Mouse (Mus musculus): ENCODE results near the gene Ppp4r3a.
A peak's percentile ranks its signal among the peaks of the same experiment; 100 is the strongest.
"Not testable (repeated sequence)": the region's sequence is repeated elsewhere in the genome, so short reads cannot be mapped to it uniquely, and the experiment has no call there.

Gene Ppp4r3a

DNA sequence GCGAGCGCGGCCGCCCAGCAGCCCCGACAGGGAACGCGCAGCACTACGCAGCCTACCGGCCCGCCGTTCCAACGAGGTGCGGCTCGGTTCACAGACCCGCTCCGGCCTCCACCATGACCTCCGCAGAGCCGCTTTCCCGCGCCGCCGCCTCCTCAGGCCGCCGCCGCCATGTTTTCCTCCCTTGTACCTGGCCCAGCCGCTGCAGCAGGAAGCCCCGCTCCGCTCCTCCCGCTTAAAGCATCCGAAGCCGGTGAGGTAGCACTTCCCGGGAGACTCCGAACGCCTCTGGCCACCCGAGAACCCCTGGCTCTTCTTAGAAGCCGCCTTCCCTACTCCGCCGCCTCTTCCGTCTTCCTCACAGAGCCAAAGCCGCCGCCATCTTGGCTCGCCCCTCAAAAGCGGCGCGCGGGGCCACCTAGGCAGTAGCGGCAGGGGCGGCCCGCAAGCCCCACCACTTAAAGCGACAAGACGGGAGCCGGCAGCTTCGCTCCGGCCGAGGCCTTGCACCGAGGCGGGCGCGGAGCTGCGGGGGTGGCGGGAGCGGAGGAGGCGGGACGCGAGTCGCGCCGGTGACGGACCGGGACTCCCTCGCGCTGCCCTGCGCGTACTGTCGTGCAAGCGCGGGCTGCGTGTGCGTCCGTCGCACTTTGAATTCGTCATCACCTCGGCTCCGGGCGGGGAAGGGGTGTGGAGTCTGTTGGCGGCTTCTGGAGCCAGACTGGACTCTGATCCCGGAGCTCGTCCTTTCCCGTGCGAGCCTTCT is at the start of gene Ppp4r3a:
Gene Ppp4r3a (minus strand): TSS at position 627 of the 763 bp plus-strand sequence.
- DNase-seq, result peak; percentile 95

DNA sequence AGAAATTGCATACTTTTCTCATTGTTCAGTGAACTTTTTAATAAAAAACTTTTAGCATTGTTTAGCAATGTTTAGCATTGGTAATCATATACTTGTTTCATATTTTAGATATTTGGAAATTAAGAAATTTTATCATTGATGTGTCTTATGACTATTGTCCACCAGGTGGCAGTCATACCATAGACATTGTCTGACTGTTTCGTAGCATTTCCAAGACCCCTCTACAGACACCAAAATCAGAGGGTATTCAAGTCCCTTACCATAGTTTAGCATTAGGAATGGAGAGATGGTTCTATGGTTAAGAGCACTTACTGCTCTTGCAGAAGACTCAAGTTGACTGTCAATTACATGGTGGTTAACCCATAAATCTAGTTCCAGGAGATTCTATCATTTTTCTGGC is 39.5 kb upstream of the Ppp4r3a start:
- DNase-seq, result no peak

GRCm38 (mm10) chr12:101122066-101122465 is 38.6 kb upstream of the Ppp4r3a start:
- not testable (repeated sequence) for DNase-seq

GRCm38 (mm10) chr12:101109794-101110585 is 26.5 kb upstream of the Ppp4r3a start:
- not testable (repeated sequence) for DNase-seq

- DNase-seq, result no peak
Measured at GRCm38 (mm10) chr12:101107722-101108121, 24.2 kb upstream of the Ppp4r3a start.

DNA sequence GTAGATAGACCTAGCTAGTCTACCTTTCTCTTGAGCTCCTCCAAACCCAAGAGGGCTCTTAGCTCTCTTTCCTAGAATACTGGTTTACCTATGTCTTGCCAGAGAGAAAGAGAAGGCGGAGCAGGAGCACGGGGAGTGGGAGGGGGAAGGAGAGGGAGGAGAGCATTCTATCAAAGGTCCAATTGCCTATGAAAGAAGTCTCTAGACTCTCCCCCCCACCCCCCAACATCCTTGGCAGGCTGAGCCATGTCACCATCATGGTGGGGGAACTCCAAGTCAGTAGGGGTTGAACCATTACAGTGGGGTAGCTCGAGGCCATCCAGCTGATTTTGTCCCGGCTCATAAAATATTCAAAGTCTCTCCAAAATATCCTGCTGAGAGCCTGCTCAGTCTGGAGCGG is 22.1 kb upstream of the Ppp4r3a start:
- DNase-seq, result no peak

GRCm38 (mm10) chr12:101102648-101103047 is 19.1 kb upstream of the Ppp4r3a start:
- DNase-seq, result no peak

DNA sequence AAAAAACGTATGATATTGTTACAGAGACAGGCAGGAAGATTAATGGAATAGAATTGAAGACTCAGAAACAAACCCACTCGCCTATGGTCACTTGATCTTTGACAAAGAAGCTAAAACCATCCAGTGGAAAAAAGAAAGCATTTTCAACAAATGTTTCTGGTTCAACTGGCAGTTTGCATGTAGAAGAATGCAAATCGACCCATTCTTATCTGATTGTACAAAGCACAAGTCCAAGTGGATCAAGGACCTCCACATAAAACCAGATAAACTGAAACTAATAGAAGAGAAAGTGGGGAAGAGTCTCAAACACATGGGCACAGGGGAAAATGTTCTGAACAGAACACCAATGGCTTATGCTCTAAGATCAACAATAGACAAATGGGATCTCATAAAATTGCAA is 10.2 kb upstream of the Ppp4r3a start:
- DNase-seq, result not testable (repeated sequence)

DNA sequence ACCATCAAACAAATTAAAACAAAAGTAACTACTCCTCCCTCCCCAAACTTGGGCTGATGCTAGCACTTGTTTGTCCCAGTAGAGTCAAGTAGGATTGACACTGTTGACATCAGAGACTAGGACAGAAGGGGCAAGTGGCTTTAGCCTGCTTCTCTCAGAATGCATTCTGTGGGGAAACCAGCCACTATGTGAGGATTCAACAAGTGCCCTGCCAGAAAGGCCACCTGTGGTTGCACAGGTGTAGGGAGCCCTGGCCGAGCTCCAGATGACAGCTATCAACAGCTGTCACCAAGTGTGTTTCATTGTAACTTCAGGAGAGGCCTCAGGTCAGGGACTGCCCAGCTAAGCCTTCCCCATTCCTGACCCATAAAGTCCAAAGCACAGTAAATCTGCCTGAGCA is 6.5 kb upstream of the Ppp4r3a start:
- no peak for DNase-seq

GRCm38 (mm10) chr12:101087406-101087805 is 3.9 kb upstream of the Ppp4r3a start:
- no peak for DNase-seq

GRCm38 (mm10) chr12:101084881-101085666 is 1.6 kb upstream of the Ppp4r3a start:
- DNase-seq, result no peak

- no peak for DNase-seq
Measured at GRCm38 (mm10) chr12:101084237-101084636, 735 bp upstream of the Ppp4r3a start.

DNA sequence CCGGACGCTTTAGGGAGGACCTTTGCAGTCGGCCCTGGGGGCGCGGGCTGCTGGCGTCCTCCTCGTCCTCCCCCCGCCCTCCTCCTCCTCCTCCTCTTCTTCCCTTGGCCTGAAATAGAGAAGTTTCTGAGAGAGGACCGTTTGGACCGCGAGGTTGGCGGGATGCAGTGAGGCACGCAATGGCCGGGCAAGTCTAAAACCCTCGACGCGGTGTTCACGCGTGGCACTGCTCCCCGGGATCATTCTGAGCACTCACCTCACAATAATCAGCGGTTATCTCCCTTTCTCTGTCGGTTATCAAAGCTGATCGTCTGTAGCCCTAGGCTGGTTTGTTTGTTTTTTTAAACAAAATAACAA is 315 bp upstream of the Ppp4r3a start:
- DNase-seq, result no peak

DNA sequence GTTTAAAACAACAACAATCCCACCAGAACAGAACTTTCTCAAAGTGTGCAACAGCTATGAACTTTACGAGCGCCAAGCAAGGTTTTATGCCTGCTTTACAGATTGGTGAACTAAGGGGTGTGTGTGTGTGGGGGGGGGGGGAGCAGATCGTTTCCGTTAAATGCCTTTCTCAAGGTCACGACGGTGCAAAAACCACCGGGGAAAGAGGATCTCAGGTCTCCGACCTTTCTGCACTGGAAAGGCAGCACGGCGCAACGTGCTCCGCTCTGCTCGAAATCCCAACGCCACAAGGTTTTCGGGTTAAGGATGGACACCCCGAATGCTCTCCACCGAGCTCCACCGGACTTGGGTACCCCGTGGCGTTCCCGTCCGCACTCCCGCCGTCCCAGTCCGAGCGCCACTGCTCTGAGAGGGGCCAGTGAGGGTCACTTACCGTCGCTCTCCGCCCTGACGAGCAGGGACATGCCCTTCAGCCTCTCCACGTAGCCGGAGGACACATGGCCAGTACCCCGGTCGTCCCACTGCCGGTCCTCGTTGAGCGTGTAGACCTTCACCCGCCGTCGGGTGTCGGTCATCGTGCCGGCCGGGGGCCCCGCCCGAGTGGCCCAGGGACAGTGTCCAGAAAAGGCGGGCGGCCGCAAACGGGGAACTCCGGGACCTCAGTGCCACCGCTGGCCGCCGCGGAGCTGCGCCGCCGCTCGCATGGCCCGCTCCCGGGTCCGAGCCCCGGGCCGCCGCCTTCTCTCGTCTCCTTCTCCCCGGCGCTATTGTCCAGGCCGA is 1.0 kb downstream of the Ppp4r3a start:
- DNase-seq, result peak; percentile 46

- no peak for DNase-seq
Measured at GRCm38 (mm10) chr12:101077955-101078354, 5.5 kb downstream of the Ppp4r3a start.

- no peak for DNase-seq
Measured at GRCm38 (mm10) chr12:101075433-101075832, 8.1 kb downstream of the Ppp4r3a start.

DNA sequence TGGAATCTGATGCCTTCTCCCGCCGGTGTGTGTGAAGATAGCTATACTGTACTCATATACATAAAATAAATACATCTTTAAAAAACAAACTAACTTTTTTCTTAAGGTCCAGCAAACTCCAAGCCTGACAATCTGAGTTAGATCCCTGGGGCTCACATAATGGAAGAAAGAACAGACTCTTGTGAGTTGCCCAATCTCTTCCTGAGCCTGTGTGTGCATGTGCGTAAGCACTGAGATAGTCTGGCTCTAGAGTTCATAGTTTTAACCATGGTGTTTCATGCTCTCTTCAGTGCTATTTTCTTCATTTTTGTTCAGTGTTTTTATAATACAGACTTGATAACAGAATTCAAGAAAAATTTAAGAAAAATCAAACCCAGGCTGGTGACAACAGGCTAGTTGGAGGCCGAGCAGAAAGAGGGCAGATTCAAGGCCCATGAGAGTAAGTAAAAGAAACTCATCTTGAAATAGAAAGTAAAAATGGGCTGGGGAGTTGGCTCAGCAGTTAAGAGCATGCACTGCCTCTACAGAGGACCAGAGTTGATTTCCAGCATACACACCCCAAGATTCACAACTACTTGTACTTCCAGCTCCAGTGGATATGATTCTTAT is 8.6 kb downstream of the Ppp4r3a start:
- no peak for DNase-seq

- DNase-seq, result no peak
Measured at GRCm38 (mm10) chr12:101069813-101070212, 13.7 kb downstream of the Ppp4r3a start.

DNA sequence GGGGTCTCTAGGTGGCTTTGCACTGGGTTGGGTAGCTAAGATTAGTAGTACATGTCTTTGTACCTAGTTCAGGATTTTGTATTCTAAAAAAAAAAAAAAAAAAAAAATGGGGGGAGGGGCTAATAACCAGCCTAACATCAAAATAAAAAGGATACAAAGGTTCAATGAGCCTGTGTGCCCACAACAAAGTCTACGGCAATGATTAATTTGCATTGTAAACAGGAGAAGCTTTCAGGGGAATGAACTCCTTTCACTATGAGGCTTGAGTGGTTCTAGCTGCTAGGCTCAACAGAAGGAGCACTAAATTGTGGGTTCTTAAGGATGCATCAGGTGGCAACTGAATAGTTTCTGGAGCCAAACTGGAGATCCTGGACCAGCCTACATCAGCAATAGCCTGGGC is 17.2 kb downstream of the Ppp4r3a start:
- DNase-seq, result no peak

DNA sequence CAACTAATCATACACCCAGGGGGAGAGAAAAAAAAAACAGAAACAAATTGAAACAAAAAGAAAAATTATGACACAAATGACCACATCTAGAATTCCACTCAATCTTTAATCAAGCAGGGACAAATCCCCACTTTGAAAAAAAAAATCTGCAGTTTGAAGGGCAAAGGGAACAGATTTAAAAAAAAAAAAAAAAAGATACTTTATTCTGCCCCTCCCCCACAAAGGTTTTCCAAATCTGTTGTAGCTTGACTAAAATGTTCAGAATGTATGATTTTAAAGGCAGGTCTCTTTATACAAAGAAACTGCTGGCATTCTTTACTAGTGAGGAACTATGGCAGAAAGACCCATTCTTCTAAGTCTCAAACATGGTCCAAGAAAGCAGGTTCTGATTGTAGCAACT is 43.5 kb downstream of the Ppp4r3a start:
- no peak for DNase-seq

GRCm38 (mm10) chr12:101028954-101029731 is 54.4 kb downstream of the Ppp4r3a start, which contains the start of gene Ccdc88c:
Ccdc88c (minus strand) TSS chr12:101029056.
- peak; percentile 60 for DNase-seq
